16 mouse cellular contexts compared by ENCODE assay signal in the genomic region with DNA sequence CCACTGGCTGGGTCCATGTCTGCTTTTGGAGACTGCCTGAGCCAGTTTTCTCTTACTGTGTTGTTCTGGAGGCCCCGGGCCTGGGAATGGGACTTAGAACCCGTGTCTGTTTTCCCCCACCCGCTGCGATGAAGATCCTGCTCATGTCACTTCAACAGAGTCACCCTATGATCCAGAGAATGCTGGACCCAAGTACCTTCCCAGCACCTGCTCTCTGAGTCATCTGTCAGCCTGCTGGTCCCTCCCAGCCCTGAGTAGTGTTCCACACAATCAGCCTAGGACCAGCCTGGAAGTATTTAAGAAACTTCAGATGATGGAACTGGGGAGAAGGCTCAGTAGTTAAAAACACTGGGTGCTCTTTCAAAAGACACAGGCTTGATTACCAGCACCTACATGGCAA. TPM values are rescaled to one million over a fixed set of nuclear protein-coding genes. Genes with fewer than 3 reads are reported as not detected.
"Had no signal": no experiment of that assay in that cellular context is flagged by ENCODE, and none has a peak within 500 bp of the region (broad histone marks: within the 10 kb centered on the region; RNA-seq: fewer than 3 reads in every experiment).

No protein-coding gene starts in this region.

- H3K4me3 ChIP-seq: kidney, embryonic 15.5 days; limb, embryonic 12.5 days; limb, embryonic 15.5 days; lung, embryonic 15.5 days; megakaryocyte, embryonic 14.5 days; midbrain, embryonic 10.5 days; midbrain, embryonic 13.5 days had no signal

- H3K9me3 ChIP-seq: kidney, embryonic 15.5 days; limb, embryonic 12.5 days; limb, embryonic 15.5 days; lung, embryonic 15.5 days; megakaryocyte, embryonic 14.5 days; midbrain, embryonic 10.5 days; midbrain, embryonic 13.5 days had no signal

- H3K27me3 ChIP-seq: kidney, embryonic 15.5 days; limb, embryonic 12.5 days; limb, embryonic 15.5 days; lung, embryonic 15.5 days; midbrain, embryonic 13.5 days had no signal

- DNase-seq: kidney, adult 8-10 months; kidney, postnatal 10 days; kidney, postnatal 36 days; lung, postnatal 36 days; thymus, postnatal 25 days had no signal

- ATAC-seq: midbrain, embryonic 13.5 days; midbrain, embryonic 16.5 days had no signal

- H3K9ac ChIP-seq: kidney, embryonic 15.5 days; limb, embryonic 12.5 days; limb, embryonic 15.5 days; liver, embryonic 14.5 days; lung, embryonic 15.5 days; midbrain, embryonic 13.5 days had no signal

- H3K27ac ChIP-seq: kidney, embryonic 15.5 days; limb, embryonic 12.5 days; limb, embryonic 15.5 days; liver, embryonic 14.5 days; lung, embryonic 15.5 days; midbrain, embryonic 10.5 days; midbrain, embryonic 13.5 days had no signal

- H3K4me1 ChIP-seq: midbrain, embryonic 13.5 days had no signal

- H3K4me2 ChIP-seq: kidney, embryonic 15.5 days; limb, embryonic 12.5 days; limb, embryonic 15.5 days; liver, embryonic 11.5 days; lung, embryonic 15.5 days; midbrain, embryonic 13.5 days had no signal

RNA-seq across cellular contexts. Expression of a gene that starts 9.8 kb away (rescaled TPM):
- total RNA-seq: monocyte, adult 5-6 weeks had no signal
